ENCODE assay signal across 18 mouse cellular contexts in genomic region chr2:32063451-32064151, GRCm38 (mm10). TPM values are rescaled to one million over a fixed set of nuclear protein-coding genes. Genes with fewer than 3 reads are reported as not detected.
A peak's percentile ranks its signal among the peaks of the same experiment; 100 is the strongest.
DNase-seq lines count a peak whose midpoint lies in the region; ATAC-seq and TF ChIP-seq lines count a peak whose summit lies in the region.
"Had no signal": no experiment of that assay in that cellular context is flagged by ENCODE, and none has a peak within 500 bp of the region (broad histone marks: within the 10 kb centered on the region; RNA-seq: fewer than 3 reads in every experiment).

No protein-coding gene starts in this region.

- H3K79me2 ChIP-seq in myocyte (ENCODE audit: control insufficient read depth, insufficient read depth), result no peaks in the 10 kb centered on the region

- WGBS in spleen, adult 2 months, result 45% methylated on average over 7 of the region's 7 CpGs
- 28% methylated on average over 7 of the region's 7 CpGs for WGBS in heart, embryonic 16.5 days

- intact Hi-C loops in gastrocnemius, adult 2 months (cut with DNase I), result no loop called here

- no peaks in the 10 kb centered on the region for H3K9me3 ChIP-seq in heart, embryonic 16.5 days (replicated peaks; ENCODE audit: control insufficient read depth, low read length)
- H3K9me3 ChIP-seq: embryonic facial prominence, embryonic 12.5 days; hindbrain, embryonic 15.5 days; midbrain, embryonic 13.5 days had no signal

- no peak overlapping the region for H3K4me3 ChIP-seq in gastrocnemius, adult 2 months
- no peak overlapping the region for H3K4me3 ChIP-seq in spleen, adult 2 months (ENCODE audit: extremely low read depth, insufficient read depth, insufficient read length)
- H3K4me3 ChIP-seq in heart, embryonic 16.5 days (ENCODE audit: low read length), result no peak overlapping the region
- peak overlapping the region; percentile 3 for H3K4me3 ChIP-seq in myocyte
- H3K4me3 ChIP-seq: embryonic facial prominence, embryonic 12.5 days; hindbrain, embryonic 15.5 days; midbrain, embryonic 13.5 days had no signal

- no peaks in the 10 kb centered on the region for H3K27me3 ChIP-seq in spleen, adult 2 months (ENCODE audit: control insufficient read depth, insufficient read depth, low read length)
- no peaks in the 10 kb centered on the region for H3K27me3 ChIP-seq in heart, embryonic 16.5 days (ENCODE audit: control insufficient read depth, insufficient read depth, low read length)
- peaks cover 31% of the 10 kb centered on the region for H3K27me3 ChIP-seq in myocyte (ENCODE audit: control insufficient read depth, insufficient read depth, insufficient read length)
- H3K27me3 ChIP-seq: embryonic facial prominence, embryonic 12.5 days; hindbrain, embryonic 15.5 days had no signal

- TF ChIP-seq CTCF in gastrocnemius, adult 2 months (IDR thresholded peaks at IDR 0.05), result no peak
- TF ChIP-seq CTCF in spleen, adult 2 months (IDR thresholded peaks at IDR 0.05; ENCODE audit: extremely low read depth, insufficient read depth, insufficient read length, insufficient replicate concordance), result no peak

- peaks cover 14% of the 10 kb centered on the region for H3K36me3 ChIP-seq in spleen, adult 2 months (ENCODE audit: control insufficient read depth, insufficient read depth, low read length)
- H3K36me3 ChIP-seq in heart, embryonic 16.5 days (ENCODE audit: control insufficient read depth, insufficient read depth), result peaks cover 4% of the 10 kb centered on the region; the same call in 1 of the 2 replicates
- no peaks in the 10 kb centered on the region for H3K36me3 ChIP-seq in myocyte (ENCODE audit: control insufficient read depth, insufficient read depth)
- H3K36me3 ChIP-seq: embryonic facial prominence, embryonic 12.5 days; hindbrain, embryonic 15.5 days; midbrain, embryonic 13.5 days had no signal

- peak overlapping the region; percentile 58 for H3K27ac ChIP-seq in gastrocnemius, adult 2 months
- H3K27ac ChIP-seq in spleen, adult 2 months (ENCODE audit: insufficient read depth, low read length), result peak overlapping the region; percentile 83
- H3K27ac ChIP-seq in heart, embryonic 16.5 days (ENCODE audit: low read length), result peak overlapping the region; percentile 95
- H3K27ac ChIP-seq: embryonic facial prominence, embryonic 12.5 days; hindbrain, embryonic 15.5 days; midbrain, embryonic 13.5 days had no signal

- no peak for DNase-seq in gastrocnemius, adult 2 months
- DNase-seq in gastrocnemius, postnatal 25 days, result no peak
- no peak for DNase-seq in spleen, adult 2 months (ENCODE audit: low read depth in 1 of 2, low spot score in 2 of 2)
- no peak for DNase-seq in spleen, postnatal 14 days (ENCODE audit: low spot score in 2 of 2)
- no peak for DNase-seq in layer of hippocampus, adult 8-10 months (ENCODE audit: low spot score in 2 of 2)
- no peak for DNase-seq in ovary, postnatal 10 days (ENCODE audit: low spot score)
- DNase-seq: cerebellum, adult 11 months; gastrocnemius, postnatal 36 days; kidney, adult 11 months; kidney, postnatal 14 days; lung, adult 18-20 months; lung, postnatal 4 days; right cerebral cortex, postnatal 14 days had no signal

- peak overlapping the region; percentile 50 for H3K4me2 ChIP-seq in heart, embryonic 16.5 days (ENCODE audit: low read depth, low read length)
- H3K4me2 ChIP-seq in myocyte (ENCODE audit: low read depth), result peak overlapping the region; percentile 72
- H3K4me2 ChIP-seq: embryonic facial prominence, embryonic 12.5 days; hindbrain, embryonic 15.5 days; midbrain, embryonic 13.5 days had no signal

- no peak for TF ChIP-seq POLR2A in spleen, adult 2 months (IDR thresholded peaks at IDR 0.05; ENCODE audit: low read depth, low read length)
- TF ChIP-seq POLR2A in myocyte (IDR thresholded peaks at IDR 0.05; ENCODE audit: insufficient read length, low read depth), result peak; percentile 27

- peaks cover 32% of the 10 kb centered on the region; the same call in 1 of the 2 replicates for H3K4me1 ChIP-seq in spleen, adult 2 months (ENCODE audit: control insufficient read depth, insufficient read depth, insufficient read length)
- peaks cover 82% of the 10 kb centered on the region for H3K4me1 ChIP-seq in heart, embryonic 16.5 days (ENCODE audit: control insufficient read depth, insufficient read depth, low read length)
- H3K4me1 ChIP-seq: midbrain, embryonic 13.5 days had no signal

- peak; percentile 34; the same call in 1 of the 2 replicates for ATAC-seq in heart, embryonic 16.5 days (replicated peaks; ENCODE audit: extremely low read depth, insufficient read depth, low FRiP score)
- ATAC-seq: midbrain, embryonic 13.5 days had no signal

- H3ac ChIP-seq in myocyte (ENCODE audit: control insufficient read depth, insufficient read length), result no peak overlapping the region

- peak overlapping the region; percentile 69 for H3K9ac ChIP-seq in heart, embryonic 16.5 days (ENCODE audit: low read length)
- H3K9ac ChIP-seq: embryonic facial prominence, embryonic 12.5 days; hindbrain, embryonic 15.5 days; midbrain, embryonic 13.5 days had no signal

TF ChIP-seq in myocyte, 11 proteins besides CTCF, POLR2A, EP300 and RAD21:
- TF ChIP-seq MAX (IDR thresholded peaks at IDR 0.05; ENCODE audit: low read depth), result no peak
- TF ChIP-seq POLR2AphosphoS2 (IDR thresholded peaks at IDR 0.05; ENCODE audit: insufficient read length, low read depth), result no peak
- no peak for TF ChIP-seq CEBPB (IDR thresholded peaks at IDR 0.05; ENCODE audit: insufficient read depth, poor library complexity, severe bottlenecking)
- TF ChIP-seq MYOG (IDR thresholded peaks at IDR 0.05; ENCODE audit: control insufficient read depth in 1 of 3, insufficient read depth in 1 of 3, insufficient read length in 2 of 3, low read depth in 2 of 3), result no peak
- TF ChIP-seq REST (IDR thresholded peaks at IDR 0.05; ENCODE audit: insufficient read depth, insufficient read length), result no peak
- TF ChIP-seq TCF12 (IDR thresholded peaks at IDR 0.05; ENCODE audit: insufficient read depth, poor library complexity, severe bottlenecking), result no peak
- no peak for TF ChIP-seq SRF (IDR thresholded peaks at IDR 0.05; ENCODE audit: control insufficient read depth, insufficient read length, low read depth)
- no peak for TF ChIP-seq E2F4 (IDR thresholded peaks at IDR 0.05; ENCODE audit: insufficient read depth)
- no peak for TF ChIP-seq MYOD1 (IDR thresholded peaks at IDR 0.05; ENCODE audit: control insufficient read depth in 1 of 3, insufficient read length in 2 of 3, low read depth in 2 of 3)

RNA-seq across cellular contexts. Expression of gene Fam78a, which starts 21.1 kb away (rescaled TPM):
- total RNA-seq in gastrocnemius, adult 2 months (2021), result 10 to 100 TPM in 1 of 2 experiments, 1 to 10 TPM in 1; 9.9 to 12.0 TPM
- total RNA-seq in gastrocnemius, postnatal 25 days (2021), result 10 to 100 TPM; 15.1 to 15.9 TPM
- 33.1 and 48.3 TPM in 2 replicates for polyA plus RNA-seq in spleen, adult 2 months (2012; rRNA removed)
- 27.6 and 30.1 TPM in 2 replicates for polyA plus RNA-seq in heart, embryonic 16.5 days (2015; fragmentation: Nextera tagmentation; extraction: Ambion mirVana)
- 4.7 TPM for polyA plus RNA-seq in myocyte (2012; fragmentation: generic; extraction: Trizol)
- 1 to 10 TPM; 4.3 to 6.2 (median 5.3) TPM for total RNA-seq in layer of hippocampus, adult 8-10 months (2022)

RNA-seq across cellular contexts. Expression of gene Plpp7, which starts 31.7 kb away (rescaled TPM):
- total RNA-seq in gastrocnemius, adult 2 months (2021), result 100 to 1,000 TPM; 109 to 120 TPM
- 10 to 100 TPM; 90.9 to 97.0 TPM for total RNA-seq in gastrocnemius, postnatal 25 days (2021)
- 2.6 and 4.6 TPM in 2 replicates for polyA plus RNA-seq in spleen, adult 2 months (2012; rRNA removed)
- 19.7 and 21.4 TPM in 2 replicates for polyA plus RNA-seq in heart, embryonic 16.5 days (2015; fragmentation: Nextera tagmentation; extraction: Ambion mirVana)
- 60.6 TPM for polyA plus RNA-seq in myocyte (2012; fragmentation: generic; extraction: Trizol)
- total RNA-seq in layer of hippocampus, adult 8-10 months (2022), result 10 to 100 TPM; 21.2 to 24.0 (median 23.4) TPM
